In the genomic region with DNA sequence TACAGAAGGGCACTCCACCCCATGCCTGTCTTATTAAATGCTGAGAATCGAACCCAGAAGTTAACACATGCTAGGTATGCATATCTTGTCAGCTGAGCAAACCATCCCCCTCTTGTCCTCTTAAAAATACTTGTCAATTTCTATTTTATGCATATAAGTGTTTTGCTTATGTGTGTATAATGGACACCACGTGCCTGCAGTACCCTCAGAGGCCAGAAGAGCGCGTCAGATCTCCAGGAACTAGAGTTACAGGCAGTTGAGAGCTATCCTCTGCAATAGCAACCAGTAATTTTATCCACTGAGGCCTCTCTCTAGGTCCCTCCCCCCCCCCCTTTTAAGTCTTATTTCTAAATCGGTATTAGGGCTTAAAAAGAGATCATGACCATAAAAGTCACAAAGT, we compare ENCODE assay signal across 10 mouse cellular contexts. TPM values are rescaled to one million over a fixed set of nuclear protein-coding genes. Genes with fewer than 3 reads are reported as not detected.
DNase-seq lines count a peak whose midpoint lies in the region; ATAC-seq and TF ChIP-seq lines count a peak whose summit lies in the region.
"Had no signal": no experiment of that assay in that cellular context is flagged by ENCODE, and none has a peak within 500 bp of the region (broad histone marks: within the 10 kb centered on the region; RNA-seq: fewer than 3 reads in every experiment).

No protein-coding gene starts in this region.

- no peak for DNase-seq in forebrain, postnatal 0 days
- DNase-seq in midbrain, embryonic 10.5 days (ENCODE audit: low spot score), result peak; percentile 28
- DNase-seq in ZHBTc4 (ENCODE audit: low read depth, low spot score), result peak; percentile 18
- DNase-seq in midbrain, postnatal 0 days (ENCODE audit: low spot score), result peak; percentile 32
- no peak for DNase-seq in frontal cortex, postnatal 36 days (ENCODE audit: low spot score in 2 of 2)

- H3K27ac ChIP-seq in forebrain, postnatal 0 days (ENCODE audit: low read depth, low read length), result no peak overlapping the region
- H3K27ac ChIP-seq in forebrain, embryonic 15.5 days (replicated peaks), result no peak overlapping the region
- H3K27ac ChIP-seq in midbrain, embryonic 10.5 days (replicated peaks), result no peak overlapping the region
- H3K27ac ChIP-seq in midbrain, embryonic 15.5 days, result no peak overlapping the region
- H3K27ac ChIP-seq in midbrain, postnatal 0 days (ENCODE audit: low read depth, low read length), result no peak overlapping the region
- H3K27ac ChIP-seq: neural tube, embryonic 13.5 days had no signal

- ATAC-seq in forebrain, postnatal 0 days, result no peak
- ATAC-seq in forebrain, embryonic 15.5 days (replicated peaks), result no peak
- no peak for ATAC-seq in midbrain, embryonic 15.5 days (replicated peaks)
- ATAC-seq in midbrain, postnatal 0 days (ENCODE audit: low FRiP score), result no peak
- no peak for ATAC-seq in megakaryocyte-erythroid progenitor cell, adult 5-6 weeks (replicated peaks; ENCODE audit: low FRiP score, low TSS enrichment, poor library complexity, severe bottlenecking)

- WGBS in forebrain, postnatal 0 days, result 84% methylated on average over 5 of the region's 5 CpGs
- 82% methylated on average over 5 of the region's 5 CpGs for WGBS in forebrain, embryonic 15.5 days
- WGBS in midbrain, embryonic 10.5 days, result 75% methylated on average over 5 of the region's 5 CpGs
- 77% methylated on average over 5 of the region's 5 CpGs for WGBS in midbrain, embryonic 15.5 days
- WGBS in midbrain, postnatal 0 days, result 75% methylated on average over 5 of the region's 5 CpGs

- H3K9me3 ChIP-seq in forebrain, postnatal 0 days (ENCODE audit: low read length), result no peaks in the 10 kb centered on the region
- no peaks in the 10 kb centered on the region for H3K9me3 ChIP-seq in forebrain, embryonic 15.5 days
- no peaks in the 10 kb centered on the region for H3K9me3 ChIP-seq in midbrain, embryonic 10.5 days (replicated peaks)
- H3K9me3 ChIP-seq in midbrain, embryonic 15.5 days, result no peaks in the 10 kb centered on the region
- no peaks in the 10 kb centered on the region for H3K9me3 ChIP-seq in midbrain, postnatal 0 days (ENCODE audit: low read length)
- H3K9me3 ChIP-seq: neural tube, embryonic 13.5 days had no signal

- H3K27me3 ChIP-seq in forebrain, postnatal 0 days (ENCODE audit: insufficient read depth, low read length), result no peaks in the 10 kb centered on the region
- H3K27me3 ChIP-seq in forebrain, embryonic 15.5 days, result no peaks in the 10 kb centered on the region; the same call in 1 of the 2 replicates
- H3K27me3 ChIP-seq in midbrain, embryonic 10.5 days (ENCODE audit: low read depth, poor library complexity, severe bottlenecking), result no peaks in the 10 kb centered on the region
- H3K27me3 ChIP-seq in midbrain, embryonic 15.5 days (replicated peaks), result no peaks in the 10 kb centered on the region
- H3K27me3 ChIP-seq in midbrain, postnatal 0 days (ENCODE audit: insufficient read depth, low read length), result no peaks in the 10 kb centered on the region
- H3K27me3 ChIP-seq: neural tube, embryonic 13.5 days had no signal

- H3K4me2 ChIP-seq in forebrain, postnatal 0 days (ENCODE audit: low read depth), result no peak overlapping the region
- no peak overlapping the region for H3K4me2 ChIP-seq in forebrain, embryonic 15.5 days (replicated peaks)
- H3K4me2 ChIP-seq in midbrain, embryonic 15.5 days, result no peak overlapping the region
- no peak overlapping the region for H3K4me2 ChIP-seq in midbrain, postnatal 0 days (ENCODE audit: low read depth, low read length, poor library complexity, severe bottlenecking)
- H3K4me2 ChIP-seq: neural tube, embryonic 13.5 days had no signal

- H3K4me3 ChIP-seq in forebrain, postnatal 0 days (ENCODE audit: low read depth, low read length), result no peak overlapping the region
- no peak overlapping the region for H3K4me3 ChIP-seq in forebrain, embryonic 15.5 days
- no peak overlapping the region for H3K4me3 ChIP-seq in midbrain, embryonic 10.5 days
- H3K4me3 ChIP-seq in midbrain, embryonic 15.5 days, result no peak overlapping the region
- no peak overlapping the region for H3K4me3 ChIP-seq in midbrain, postnatal 0 days (ENCODE audit: low read depth, low read length)
- H3K4me3 ChIP-seq: erythroblast, embryonic 14.5 days; neural tube, embryonic 13.5 days had no signal

- 0 out of 2 replicates have a peak, but pooled peaks cover 5% of the 10 kb centered on the region for H3K4me1 ChIP-seq in forebrain, postnatal 0 days (ENCODE audit: insufficient read depth)
- peaks cover 7% of the 10 kb centered on the region for H3K4me1 ChIP-seq in forebrain, embryonic 15.5 days
- peaks cover 4% of the 10 kb centered on the region; the same call in 1 of the 2 replicates for H3K4me1 ChIP-seq in midbrain, embryonic 10.5 days
- H3K4me1 ChIP-seq in midbrain, embryonic 15.5 days, result no peaks in the 10 kb centered on the region
- H3K4me1 ChIP-seq in midbrain, postnatal 0 days (ENCODE audit: insufficient read depth, low read length), result no peaks in the 10 kb centered on the region

- no peak overlapping the region for H3K9ac ChIP-seq in forebrain, postnatal 0 days
- H3K9ac ChIP-seq in forebrain, embryonic 15.5 days (replicated peaks), result no peak overlapping the region
- no peak overlapping the region for H3K9ac ChIP-seq in midbrain, embryonic 15.5 days
- no peak overlapping the region for H3K9ac ChIP-seq in midbrain, postnatal 0 days (replicated peaks; ENCODE audit: low read length, poor library complexity, severe bottlenecking)
- H3K9ac ChIP-seq: neural tube, embryonic 13.5 days had no signal

- H3K36me3 ChIP-seq in forebrain, postnatal 0 days (ENCODE audit: insufficient read depth), result no peaks in the 10 kb centered on the region
- no peaks in the 10 kb centered on the region for H3K36me3 ChIP-seq in forebrain, embryonic 15.5 days
- peaks cover 73% of the 10 kb centered on the region for H3K36me3 ChIP-seq in midbrain, embryonic 10.5 days
- no peaks in the 10 kb centered on the region for H3K36me3 ChIP-seq in midbrain, embryonic 15.5 days (replicated peaks)
- H3K36me3 ChIP-seq in midbrain, postnatal 0 days (ENCODE audit: insufficient read depth, low read length), result no peaks in the 10 kb centered on the region

- TF ChIP-seq CTCF in forebrain, postnatal 0 days (IDR thresholded peaks at IDR 0.05; ENCODE audit: low read depth), result peak; percentile 44
- TF ChIP-seq CTCF in midbrain, postnatal 0 days (IDR thresholded peaks at IDR 0.05), result peak; percentile 44; the same call in 1 of the 2 replicates

RNA-seq across cellular contexts. Expression of gene Nr2c1, which starts 23.4 kb away (rescaled TPM):
- 4.8 and 8.4 TPM in 2 replicates for total RNA-seq in forebrain, postnatal 0 days (2014; rRNA removed)
- 2.6 and 3.2 TPM in 2 replicates for polyA plus RNA-seq in forebrain, postnatal 0 days (2015; fragmentation: Nextera tagmentation; extraction: Ambion mirVana)
- 7.0 and 7.8 TPM in 2 replicates for polyA plus RNA-seq in forebrain, embryonic 15.5 days (2015; fragmentation: Nextera tagmentation; extraction: Ambion mirVana)
- polyA plus RNA-seq in midbrain, embryonic 10.5 days (2016; fragmentation: Nextera tagmentation; extraction: Ambion mirVana), result 12.3 and 12.6 TPM in 2 replicates
- polyA plus RNA-seq in midbrain, embryonic 15.5 days (2015; fragmentation: Nextera tagmentation; extraction: Ambion mirVana), result 8.0 and 8.2 TPM in 2 replicates
- total RNA-seq in midbrain, postnatal 0 days (2014; rRNA removed), result 4.9 and 7.8 TPM in 2 replicates
- 3.3 and 3.9 TPM in 2 replicates for polyA plus RNA-seq in midbrain, postnatal 0 days (2015; fragmentation: Nextera tagmentation; extraction: Ambion mirVana)
- 5.5 and 8.2 TPM in 2 replicates for total RNA-seq in megakaryocyte-erythroid progenitor cell, adult 5-6 weeks (2014; fragmentation: Nextera tagmentation)
- total RNA-seq in megakaryocyte-erythroid progenitor cell, adult 5-6 weeks (2017), result 2.2 and 7.4 TPM in 2 replicates

Comparison
In these comparisons a context has a peak if more than half of its experiments do, and no peak if none do; other contexts are left out.
1. DNase-seq: peak in midbrain, embryonic 10.5 days (single experiment), ZHBTc4 (single experiment) and midbrain, postnatal 0 days (single experiment); none in forebrain, postnatal 0 days (single experiment) and frontal cortex, postnatal 36 days (0 of 2).